Mouse (Mus musculus): ENCODE measurements around the gene Ubox5.
A peak's percentile ranks its signal among the peaks of the same experiment; 100 is the strongest.
"Not testable (repeated sequence)": the region's sequence is repeated elsewhere in the genome, so short reads cannot be mapped to it uniquely, and the experiment has no call there.

Ubox5 gene

DNA sequence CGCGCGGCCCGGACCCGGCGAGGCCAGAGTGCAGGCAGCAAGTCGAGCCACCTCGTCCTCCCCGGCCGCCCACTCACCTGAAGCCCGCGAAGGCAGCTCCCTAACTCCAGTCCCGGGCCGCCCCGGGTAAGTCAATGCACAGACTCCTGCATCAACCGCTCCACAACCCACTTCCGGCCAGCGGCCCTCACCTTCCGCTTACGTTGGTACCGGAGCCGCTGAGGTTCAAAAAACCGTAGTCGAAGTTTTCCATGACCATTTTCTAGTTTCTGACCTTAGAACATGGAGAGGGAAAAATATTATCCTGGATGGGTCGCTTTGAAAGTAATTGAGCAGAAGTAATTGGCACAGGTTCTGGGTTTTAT is at the start of gene Ubox5, which contains the start of gene Fastkd5:
TSS of gene Ubox5 (minus strand) at position 200 of the 365 bp plus-strand sequence.
TSS of gene Fastkd5 (minus strand) at position 189 of the 365 bp plus-strand sequence.
- DNase-seq = peak; percentile 94

- DNase-seq = no peak
Measured at GRCm38 (mm10) chr2:130679154-130679553, 49.3 kb upstream of the Ubox5 start.

- no peak for DNase-seq
Measured at GRCm38 (mm10) chr2:130677211-130677610, 47.4 kb upstream of the Ubox5 start.

DNA sequence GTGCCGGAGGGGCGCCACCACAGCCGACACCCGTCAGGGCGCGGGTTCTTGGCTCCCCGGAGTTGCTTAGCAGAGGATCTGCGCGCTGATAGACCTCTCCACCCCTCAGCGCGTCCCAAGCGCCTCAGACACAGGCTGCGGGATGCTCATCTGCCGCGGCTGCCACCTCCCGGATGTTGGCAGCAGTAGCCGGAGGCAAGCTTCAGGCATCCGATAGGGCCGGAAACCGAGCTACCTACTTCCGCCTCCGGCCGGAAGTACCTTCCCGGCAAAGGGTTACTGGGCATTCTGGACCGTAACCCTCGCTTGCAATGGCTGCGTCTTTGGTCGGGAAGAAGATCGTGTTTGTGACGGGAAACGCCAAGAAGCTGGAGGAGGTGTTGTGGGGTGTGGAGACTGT is 37.7 kb upstream of the Ubox5 start, which contains the start of gene Itpa:
TSS of gene Itpa (plus strand) at position 52 of the 400 bp plus-strand sequence.
- DNase-seq = peak; percentile 95

DNA sequence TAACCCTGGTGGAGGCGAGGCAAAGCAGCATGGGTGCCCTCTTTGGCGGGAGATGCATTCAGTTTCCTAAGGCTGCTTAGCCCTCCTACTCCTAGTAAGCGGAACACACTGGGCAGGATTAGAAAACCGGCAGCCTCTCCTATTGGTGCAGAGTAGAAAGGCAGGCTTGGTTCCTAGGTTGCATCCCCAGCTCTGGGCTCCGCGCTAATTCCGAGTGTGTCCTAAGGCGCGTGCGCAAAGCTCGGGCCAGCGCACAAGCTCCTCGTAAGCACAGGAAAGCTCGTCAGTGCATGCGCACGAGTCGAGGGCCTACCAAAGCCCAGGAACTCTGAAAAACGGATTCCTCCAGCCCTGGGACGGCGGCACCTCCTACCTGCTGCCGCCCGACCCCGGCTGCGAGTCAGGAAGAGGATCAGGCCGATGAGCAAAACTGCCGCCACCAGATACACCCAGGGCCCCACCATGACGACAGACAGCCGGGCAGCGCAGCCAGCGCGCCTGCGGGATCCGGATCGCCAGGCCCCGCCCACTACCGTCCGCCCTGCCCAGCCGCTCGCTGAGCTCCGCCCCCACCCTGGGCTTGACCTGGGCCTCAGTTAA is 34.4 kb upstream of the Ubox5 start, which contains the start of gene Ddrgk1:
TSS of gene Ddrgk1 (minus strand) at position 558 of the 600 bp plus-strand sequence.
- peak; percentile 97 for DNase-seq

- DNase-seq = no peak
Measured at GRCm38 (mm10) chr2:130663342-130663741, 33.5 kb upstream of the Ubox5 start.

GRCm38 (mm10) chr2:130658530-130658929 is 28.7 kb upstream of the Ubox5 start:
- no peak for DNase-seq

DNA sequence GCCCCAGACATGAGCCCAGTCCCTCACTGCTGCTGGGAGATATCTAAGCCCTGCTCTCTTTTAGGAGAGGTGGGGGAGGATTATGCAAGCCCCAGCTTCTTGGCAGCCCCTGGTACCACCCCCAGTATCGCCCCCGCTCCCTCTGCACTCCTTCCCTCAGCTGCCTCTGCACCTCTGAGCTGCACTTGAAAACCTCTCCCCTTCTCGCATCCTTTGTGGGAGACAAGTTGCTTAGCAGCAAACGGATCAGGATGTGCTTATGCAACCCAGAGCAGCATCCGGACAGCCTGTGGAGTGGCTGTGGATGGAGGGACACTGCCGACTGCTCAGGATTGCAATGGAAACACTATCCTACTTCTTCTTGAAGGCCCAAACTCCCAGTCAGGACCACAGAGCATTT is 27.7 kb upstream of the Ubox5 start:
- no peak for DNase-seq

DNA sequence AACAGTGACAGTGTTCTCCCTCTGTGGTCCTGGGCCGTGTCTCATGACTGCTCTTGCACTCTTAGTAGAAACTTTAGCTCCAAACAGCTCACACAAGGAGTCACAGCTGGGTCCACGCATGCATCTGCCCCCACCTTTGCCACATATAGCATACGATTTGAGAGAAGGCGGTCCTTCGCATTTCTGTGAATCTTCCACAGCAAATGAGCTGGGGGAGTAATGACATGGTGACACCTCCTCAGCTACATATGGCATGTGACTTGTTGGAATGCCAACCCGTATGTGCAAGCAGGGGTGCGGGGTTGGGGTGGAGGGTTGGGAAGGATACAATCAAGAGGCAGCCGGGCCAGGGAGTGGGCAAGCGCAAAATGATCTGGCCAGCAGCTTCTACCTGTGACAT is 26.7 kb upstream of the Ubox5 start:
- no peak for DNase-seq

DNA sequence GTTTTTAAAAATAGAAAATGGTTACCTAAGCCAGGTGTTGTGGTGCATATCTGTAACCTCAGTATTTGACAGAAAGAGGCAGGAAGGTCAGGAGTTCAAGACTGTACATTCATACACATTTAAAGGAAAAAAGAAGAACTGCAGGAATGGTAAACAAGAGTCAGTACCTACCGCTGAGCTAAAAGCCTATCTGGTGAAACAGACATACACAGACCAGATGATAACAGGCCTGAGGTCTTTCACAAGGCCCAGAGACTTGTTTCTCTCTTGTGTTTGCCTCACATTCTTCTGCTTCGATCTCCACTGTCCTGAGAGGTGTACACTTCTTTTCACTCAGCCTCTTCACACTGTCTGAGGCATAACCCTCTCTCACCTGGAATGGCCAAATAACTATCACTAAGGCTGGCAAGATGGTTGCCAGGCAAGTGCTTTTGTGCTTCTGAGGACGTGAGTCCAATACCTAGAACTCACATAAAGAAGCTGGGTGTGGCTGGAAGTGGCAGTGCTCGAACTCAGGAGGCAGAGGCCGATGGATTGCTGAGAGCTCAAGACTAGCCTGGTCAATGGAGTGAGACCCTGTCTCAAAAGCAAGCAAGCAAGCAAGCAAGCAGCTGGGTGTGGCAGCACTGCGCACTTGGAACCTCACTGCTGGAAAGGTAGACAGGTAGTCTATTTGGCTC is 26.0 kb upstream of the Ubox5 start:
- DNase-seq = no peak

DNA sequence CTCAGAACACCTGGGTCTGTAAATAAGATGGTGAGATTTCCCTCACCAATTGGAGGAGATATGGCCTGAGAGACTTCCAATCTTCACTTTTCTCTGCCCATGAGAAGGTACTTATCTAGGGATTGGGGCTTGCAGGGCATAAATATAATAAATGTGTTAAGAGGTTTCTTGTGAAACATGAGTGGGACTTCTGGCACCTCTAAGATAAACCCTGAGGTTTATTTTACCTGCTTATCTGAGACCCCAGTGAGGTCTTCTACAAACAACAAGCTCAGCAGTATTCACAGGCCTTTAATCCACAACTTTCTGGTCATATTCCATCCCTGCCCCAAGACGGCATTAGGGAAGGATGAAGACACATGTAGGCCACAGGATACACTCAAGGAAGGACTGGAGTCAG is 23.9 kb upstream of the Ubox5 start:
- no peak for DNase-seq

GRCm38 (mm10) chr2:130653303-130653702 is 23.5 kb upstream of the Ubox5 start:
- no peak for DNase-seq

- DNase-seq = not testable (repeated sequence)
Measured at GRCm38 (mm10) chr2:130649028-130649427, 19.2 kb upstream of the Ubox5 start.

DNA sequence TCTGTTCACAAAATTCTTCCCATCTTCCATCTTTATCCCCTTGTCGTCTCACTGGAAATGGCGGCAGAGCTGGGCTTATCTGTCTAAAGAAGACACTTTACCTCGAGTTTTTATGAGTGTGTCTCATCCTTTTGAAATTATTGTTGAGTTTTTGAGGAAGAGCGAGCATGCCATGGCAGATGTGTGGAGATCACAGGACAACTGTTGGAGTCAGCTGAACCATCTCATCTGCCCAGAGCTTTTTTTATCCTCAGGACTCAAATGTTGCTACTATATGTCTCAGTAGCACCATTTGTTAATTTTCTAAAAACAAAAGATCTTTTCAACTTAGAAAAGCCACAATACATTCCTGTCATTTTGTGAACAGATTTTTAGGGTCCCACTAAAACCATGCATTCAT is 15.4 kb upstream of the Ubox5 start:
- no peak for DNase-seq

GRCm38 (mm10) chr2:130642684-130643369 is 13.0 kb upstream of the Ubox5 start, which contains the start of gene Lzts3:
TSS of gene Lzts3 (minus strand) at chr2:130642803.
- peak; percentile 94 for DNase-seq

GRCm38 (mm10) chr2:130642197-130642660 is 12.4 kb upstream of the Ubox5 start:
- no peak for DNase-seq

GRCm38 (mm10) chr2:130641351-130642025 is 11.7 kb upstream of the Ubox5 start:
- DNase-seq = peak; percentile 24

GRCm38 (mm10) chr2:130639276-130639675 is 9.4 kb upstream of the Ubox5 start:
- DNase-seq = no peak

DNA sequence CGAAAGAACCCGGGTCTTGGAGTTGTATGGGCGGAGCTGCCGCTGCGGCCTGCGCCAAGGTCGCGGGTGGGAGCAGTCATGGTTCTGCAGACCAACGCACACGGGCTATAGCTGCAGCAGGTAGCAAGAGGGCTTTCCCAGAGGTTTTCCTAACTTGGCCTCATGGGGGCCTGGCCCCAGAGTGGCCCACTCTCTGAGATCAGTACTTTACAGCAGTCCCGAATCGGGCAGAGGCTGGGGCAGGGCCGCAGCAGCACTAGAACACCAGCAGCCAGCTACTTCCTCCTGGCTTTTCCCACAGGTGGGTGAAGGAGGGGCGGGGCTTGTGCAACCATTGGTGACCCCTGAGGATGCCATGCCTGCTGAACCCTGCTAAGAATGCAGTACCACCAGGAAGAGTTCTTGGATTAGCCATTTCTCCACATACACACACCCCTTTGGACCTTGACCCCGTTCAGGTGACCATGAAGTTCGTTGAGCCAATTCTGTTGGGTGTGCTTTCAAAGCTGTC is 8.3 kb upstream of the Ubox5 start:
- no peak for DNase-seq

- peak; percentile 33 for DNase-seq
Measured at GRCm38 (mm10) chr2:130635847-130636246, 6.0 kb upstream of the Ubox5 start.

- peak; percentile 75 for DNase-seq
Measured at GRCm38 (mm10) chr2:130634739-130635411, 5.0 kb upstream of the Ubox5 start.

Measured in retina, postnatal 1 day (tissue).